Mouse (Mus musculus) cerebellum, postnatal 25 days (tissue): Measurements from ENCODE around the gene Gltpd2.
"Not testable (repeated sequence)": the region's sequence is repeated elsewhere in the genome, so short reads cannot be mapped to it uniquely, and the experiment has no call there.

Experiments
- DNase-seq, 2 experiments: peaks; one replicate each; pipeline ENCODE4 v3.0.0; 2021; ENCODE audit warnings: mixed read lengths in 2 of 2

Gltpd2 gene

DNA sequence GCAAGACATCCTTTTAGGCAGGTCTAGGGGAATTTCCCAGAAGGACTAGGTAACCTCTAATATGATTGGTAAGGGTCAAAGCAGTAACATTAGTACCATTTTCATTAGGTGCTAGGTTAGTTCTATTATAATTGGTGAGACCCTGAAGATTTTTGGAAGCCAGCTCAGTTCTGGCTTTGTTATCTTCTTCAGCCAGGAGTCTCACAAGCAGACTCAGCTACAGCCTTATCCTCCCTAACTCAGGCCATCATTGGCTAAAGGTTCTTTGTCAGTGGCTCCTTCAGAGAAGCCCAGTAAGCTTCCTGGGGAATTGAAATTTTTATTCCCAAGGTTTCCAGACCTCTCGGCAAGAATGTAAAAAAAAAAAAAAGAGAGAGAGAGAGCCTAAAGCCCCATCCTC lies 560 bp upstream of the Gltpd2 start:
- DNase-seq = no peak

DNA sequence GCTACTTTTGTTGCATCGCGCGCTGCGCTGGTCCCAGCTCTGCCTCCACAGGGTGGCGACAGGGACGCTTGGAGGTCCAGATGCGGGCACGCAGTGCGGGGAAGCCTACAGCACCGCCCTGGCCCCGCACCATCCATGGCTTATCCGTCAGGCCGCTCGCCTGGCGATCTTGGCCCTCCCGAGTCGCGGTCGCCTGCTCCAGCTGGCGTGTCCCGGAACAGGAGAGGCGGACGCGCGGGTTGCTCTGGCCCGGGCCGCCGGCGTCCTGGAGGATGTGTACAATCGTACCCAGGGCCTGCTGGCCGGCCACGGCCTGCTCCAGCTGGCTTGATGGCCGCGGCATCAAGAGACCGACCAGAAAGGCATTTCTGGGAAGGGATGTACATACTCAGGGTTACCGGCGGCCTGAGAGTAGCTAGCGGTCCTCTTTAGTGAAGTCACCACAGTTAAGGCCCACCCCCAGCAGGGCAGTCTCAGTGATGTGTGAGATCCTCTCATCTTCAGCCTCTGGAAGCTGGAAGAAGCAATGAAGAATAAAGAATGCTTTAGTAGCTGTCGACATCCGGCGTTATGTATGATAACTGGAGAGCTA lies 1.3 kb downstream of the Gltpd2 start:
- DNase-seq = peak; percentile 66 to 69

DNA sequence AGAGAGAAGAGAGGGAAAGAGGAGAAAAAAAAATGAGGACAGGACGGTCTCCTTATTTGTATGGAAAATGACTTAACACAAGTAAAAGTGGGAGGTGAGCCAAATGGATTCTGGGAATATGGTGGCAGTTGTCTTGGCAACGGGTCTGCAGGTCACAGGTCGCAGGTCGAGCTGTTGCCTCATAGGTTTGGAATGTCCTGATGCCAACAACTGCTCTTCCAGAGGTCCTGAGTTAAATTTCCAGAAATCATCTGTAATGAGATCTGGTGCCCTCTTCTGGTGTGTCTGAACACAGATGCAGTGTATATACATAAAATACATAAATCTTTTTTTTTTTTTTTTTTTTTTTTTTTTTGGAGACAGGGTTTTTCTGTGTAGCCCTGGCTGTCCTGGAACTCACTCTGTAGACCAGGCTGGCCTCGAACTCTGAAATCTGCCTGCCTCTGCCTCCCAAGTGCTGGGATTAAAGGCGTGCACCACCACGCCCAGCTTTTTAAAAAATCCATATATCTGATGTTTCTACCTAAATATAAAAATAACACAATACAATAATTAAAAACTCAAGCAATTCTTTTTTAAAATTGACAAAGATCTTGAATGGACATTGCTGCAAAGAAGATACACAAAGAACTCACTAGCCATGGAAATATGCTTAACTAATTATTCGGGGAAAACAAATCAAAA lies 4.5 kb downstream of the Gltpd2 start:
- DNase-seq = not testable (repeated sequence)

- no peak for DNase-seq
These were observed 5.8 kb downstream of the Gltpd2 start for GRCm38 (mm10) chr11:70524782-70525181.

GRCm38 (mm10) chr11:70525184-70525678 lies 6.2 kb downstream of the Gltpd2 start, which contains the start of gene Psmb6:
TSS of gene Psmb6 (plus strand) at chr11:70525367.
- DNase-seq = peak; percentile 91 to 93

DNA sequence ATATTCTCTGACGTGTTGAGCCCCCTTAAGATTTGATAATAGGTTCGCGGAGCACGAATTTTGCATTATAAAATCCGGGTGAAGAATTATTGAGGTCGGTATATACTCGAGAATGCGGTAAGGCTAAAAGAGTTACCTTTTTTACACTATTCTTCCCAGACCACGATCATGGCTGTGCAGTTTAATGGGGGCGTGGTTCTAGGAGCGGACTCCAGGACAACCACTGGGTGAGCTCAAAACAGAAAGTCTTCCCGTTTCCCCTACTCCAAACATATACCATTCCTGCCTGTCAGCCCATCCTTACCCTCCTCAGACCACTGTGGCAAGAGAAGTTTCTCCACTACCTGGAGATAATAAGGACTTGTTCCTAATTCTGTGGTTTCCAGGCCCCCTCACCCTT lies 6.7 kb downstream of the Gltpd2 start:
- DNase-seq = no peak

GRCm38 (mm10) chr11:70526211-70526610 lies 7.2 kb downstream of the Gltpd2 start:
- no peak for DNase-seq

- DNase-seq = no peak
These were observed 9.6 kb downstream of the Gltpd2 start for GRCm38 (mm10) chr11:70528610-70529009.

- not testable (repeated sequence) for DNase-seq
These were observed 12.1 kb downstream of the Gltpd2 start for GRCm38 (mm10) chr11:70531065-70531464.

DNA sequence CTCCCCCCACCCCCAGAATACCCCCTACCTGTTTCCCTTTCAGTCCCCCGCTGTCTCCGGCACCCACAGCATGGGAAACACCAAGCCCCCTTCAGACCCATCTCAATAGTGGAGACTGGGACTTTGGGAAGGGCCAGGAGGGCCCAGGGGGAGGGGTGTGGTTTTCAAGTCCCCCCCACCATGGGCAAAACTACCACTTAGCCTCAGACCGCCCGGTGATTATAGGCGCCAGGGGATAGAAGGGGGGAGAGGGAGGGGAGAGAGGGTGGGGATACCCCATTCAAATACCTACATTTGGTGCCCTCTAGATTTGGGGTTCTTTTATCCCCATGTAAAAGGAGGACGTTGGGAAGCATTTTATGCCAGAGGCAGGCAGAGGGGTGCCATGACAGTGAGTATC lies 13.8 kb downstream of the Gltpd2 start, which contains the start of gene Gm40193:
TSS of gene Gm40193 (minus strand) at position 101 of the 400 bp plus-strand sequence.
- DNase-seq = no peak

- no peak for DNase-seq
These were observed 20.4 kb downstream of the Gltpd2 start for GRCm38 (mm10) chr11:70539423-70539822.

DNA sequence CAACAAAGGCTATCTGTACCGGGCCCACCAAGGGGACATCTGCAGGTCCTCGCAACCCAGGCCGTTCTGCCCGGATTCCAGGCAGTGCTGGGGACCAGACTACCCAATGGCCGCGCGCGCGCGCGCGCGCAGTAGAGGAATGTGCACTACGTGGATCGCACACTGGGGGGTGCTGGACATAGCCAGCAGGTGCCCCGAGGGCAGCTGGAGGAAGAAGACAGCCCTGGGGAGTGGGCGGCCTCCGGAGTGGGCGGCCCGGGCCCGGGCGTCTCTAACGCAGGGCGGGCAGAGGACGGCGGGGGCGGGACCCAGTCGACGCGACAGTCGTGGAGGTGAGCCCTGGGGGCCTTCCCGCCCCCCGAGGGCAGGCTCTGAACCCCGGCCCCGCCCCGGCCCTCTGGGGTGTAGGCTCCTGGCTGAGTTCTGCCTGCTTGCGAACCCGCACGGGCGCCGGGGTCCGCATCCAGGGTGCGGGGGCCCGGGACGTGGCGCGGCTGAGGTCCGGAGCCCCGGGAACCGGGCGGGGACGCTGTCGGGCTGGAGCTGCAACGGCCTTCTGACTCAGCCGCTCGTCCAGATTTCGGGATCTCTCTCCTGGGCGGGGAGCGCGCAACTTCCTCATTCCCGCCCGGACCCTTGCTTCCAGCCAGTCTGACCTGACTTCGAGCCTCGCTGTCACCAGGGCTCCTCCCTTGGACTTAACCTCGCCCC lies 21.0 kb downstream of the Gltpd2 start, which contains the start of gene Pld2:
TSS of gene Pld2 (plus strand) at position 188 of the 711 bp plus-strand sequence.
- peak; percentile 50 to 76 for DNase-seq

- DNase-seq = no peak
These were observed 21.9 kb downstream of the Gltpd2 start for GRCm38 (mm10) chr11:70540928-70541327.

GRCm38 (mm10) chr11:70541415-70541814 lies 22.4 kb downstream of the Gltpd2 start:
- DNase-seq = no peak

DNA sequence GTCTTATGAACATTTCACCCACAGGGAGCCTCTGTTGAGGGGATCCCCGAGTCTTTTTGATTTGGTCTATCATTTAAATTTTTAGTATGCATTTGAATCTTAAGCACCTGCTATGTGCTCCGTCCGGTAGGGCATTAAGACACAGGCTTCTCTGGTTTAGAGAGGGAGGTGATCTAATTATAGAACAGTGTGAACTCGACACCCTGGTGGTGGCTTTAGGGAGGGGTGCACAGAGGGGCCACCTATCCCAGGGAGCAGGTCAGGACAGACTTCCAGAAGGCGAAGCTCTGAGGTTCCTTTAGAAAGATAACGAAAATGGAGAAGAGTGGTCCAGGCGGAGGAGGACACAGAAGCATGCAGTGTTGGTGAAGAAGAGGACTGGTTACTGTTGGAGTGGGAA lies 25.5 kb downstream of the Gltpd2 start:
- DNase-seq = no peak

DNA sequence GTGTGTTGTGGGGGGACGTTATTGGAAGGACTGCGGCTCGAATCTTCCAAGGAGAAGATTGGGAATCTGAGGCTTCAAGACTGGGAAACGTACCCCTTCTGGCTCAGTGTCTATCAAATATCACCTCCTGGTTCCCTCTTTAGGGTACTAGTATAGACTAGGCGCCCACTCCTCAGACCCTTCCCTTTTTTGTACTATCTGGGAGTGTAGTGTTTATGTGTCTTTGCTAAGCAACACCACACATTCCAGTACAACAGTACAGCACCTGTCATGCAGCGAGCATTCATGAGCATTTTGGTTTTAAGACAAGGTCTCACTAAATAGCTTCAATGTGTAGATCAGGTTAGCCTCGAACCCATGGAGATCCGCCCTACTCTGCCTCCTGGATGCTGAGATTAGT lies 32.5 kb downstream of the Gltpd2 start:
- DNase-seq = no peak

- DNase-seq = no peak
These were observed 34.9 kb downstream of the Gltpd2 start for GRCm38 (mm10) chr11:70553940-70554339.

DNA sequence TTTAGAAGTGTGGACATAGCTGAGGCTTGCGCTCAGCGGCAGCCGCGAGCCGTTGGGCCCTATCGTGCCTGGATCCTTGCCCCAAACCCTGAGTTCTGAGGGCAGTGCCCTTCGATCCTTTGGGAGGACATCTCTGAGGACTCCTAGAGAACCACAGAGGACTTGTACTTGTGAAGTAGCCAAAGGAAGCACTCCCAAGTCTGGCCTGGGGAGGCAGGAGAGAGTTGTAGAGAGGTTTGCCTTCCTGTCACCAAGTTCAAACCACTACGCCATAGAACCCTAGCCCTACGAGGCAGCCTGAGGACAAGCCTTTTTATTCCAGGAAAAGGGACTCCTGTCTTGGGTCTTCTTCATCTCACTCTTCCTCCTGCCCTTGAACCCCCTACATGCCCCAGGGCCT lies 38.5 kb downstream of the Gltpd2 start:
- no peak for DNase-seq

- DNase-seq = no peak
These were observed 42.9 kb downstream of the Gltpd2 start for GRCm38 (mm10) chr11:70561937-70562286.

- DNase-seq = peak; percentile 92 to 95
These were observed 43.4 kb downstream of the Gltpd2 start, which contains the start of gene Mink1 for GRCm38 (mm10) chr11:70562287-70562994. TSS of gene Mink1 (plus strand) at chr11:70562881.

DNA sequence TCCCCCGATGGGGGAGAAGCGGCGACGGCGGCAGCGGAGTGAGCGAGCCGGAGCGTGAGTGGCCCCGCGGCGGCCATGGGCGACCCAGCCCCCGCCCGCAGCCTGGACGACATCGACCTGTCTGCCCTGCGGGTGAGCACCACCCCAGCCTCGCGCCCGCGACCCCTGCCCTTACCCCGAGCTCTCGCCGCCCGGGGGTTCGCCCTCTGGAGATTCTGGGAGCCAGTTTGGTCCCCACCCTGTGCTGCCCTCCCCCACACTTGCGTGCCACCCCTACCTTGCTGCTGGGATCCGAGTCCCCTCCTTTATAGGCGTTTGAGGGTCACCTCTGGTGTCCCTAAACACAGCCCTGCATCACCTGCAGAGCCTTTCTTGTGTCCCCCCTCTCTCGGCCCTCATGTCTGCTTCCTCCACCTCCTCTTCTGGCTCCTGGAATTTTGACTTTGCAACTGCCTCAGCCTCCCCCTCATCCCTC lies 44.0 kb downstream of the Gltpd2 start:
- no peak for DNase-seq

- DNase-seq = peak in 1 of 2 experiments; percentile 44
These were observed 44.7 kb downstream of the Gltpd2 start for GRCm38 (mm10) chr11:70563470-70564275.
